Mouse (Mus musculus) layer of hippocampus, postnatal 36 days (tissue): ENCODE results near the gene Zfp687. TPM values are rescaled to one million over a fixed set of nuclear protein-coding genes. Genes with fewer than 3 reads are reported as not detected.

Experiments used
- DNase-seq, 2 experiments: peaks; one replicate each; pipeline ENCODE4 v3.0.0; 2022
- total RNA-seq, 2 experiments: library from RNA; stranded (reverse); gene quantifications; 2 replicates each; pipeline ENCODE4 v1.2.3; 2021

The Zfp687 gene
- total RNA-seq, 2 experiments from 2014 or later, result 20.3 to 22.4 TPM

DNA sequence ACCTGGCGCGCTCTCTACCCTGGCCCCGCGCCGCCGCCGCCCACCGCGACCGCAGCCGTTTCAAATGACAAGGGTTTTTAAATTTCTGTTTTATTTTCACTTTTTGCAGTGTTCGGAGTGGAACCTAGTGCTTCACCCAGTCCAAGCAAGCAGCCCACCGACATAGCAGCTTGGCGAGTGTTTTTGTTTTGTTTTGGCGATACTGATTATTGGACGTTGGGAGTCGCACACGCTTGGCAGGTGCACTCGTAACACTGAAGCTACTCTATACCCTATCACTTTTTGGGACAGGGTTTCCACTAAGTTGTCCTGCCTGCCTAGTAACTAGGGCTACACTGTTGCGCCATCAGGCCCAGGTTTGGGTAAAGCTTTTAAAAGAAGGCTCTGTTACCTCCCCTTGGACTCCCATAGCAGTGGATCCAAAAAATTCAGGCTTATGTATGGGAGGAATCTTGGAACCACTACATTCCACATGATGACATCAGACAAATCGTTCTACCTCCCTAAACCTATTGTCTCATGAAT is 1.3 kb upstream of the Zfp687 start:
- no peak for DNase-seq

DNA sequence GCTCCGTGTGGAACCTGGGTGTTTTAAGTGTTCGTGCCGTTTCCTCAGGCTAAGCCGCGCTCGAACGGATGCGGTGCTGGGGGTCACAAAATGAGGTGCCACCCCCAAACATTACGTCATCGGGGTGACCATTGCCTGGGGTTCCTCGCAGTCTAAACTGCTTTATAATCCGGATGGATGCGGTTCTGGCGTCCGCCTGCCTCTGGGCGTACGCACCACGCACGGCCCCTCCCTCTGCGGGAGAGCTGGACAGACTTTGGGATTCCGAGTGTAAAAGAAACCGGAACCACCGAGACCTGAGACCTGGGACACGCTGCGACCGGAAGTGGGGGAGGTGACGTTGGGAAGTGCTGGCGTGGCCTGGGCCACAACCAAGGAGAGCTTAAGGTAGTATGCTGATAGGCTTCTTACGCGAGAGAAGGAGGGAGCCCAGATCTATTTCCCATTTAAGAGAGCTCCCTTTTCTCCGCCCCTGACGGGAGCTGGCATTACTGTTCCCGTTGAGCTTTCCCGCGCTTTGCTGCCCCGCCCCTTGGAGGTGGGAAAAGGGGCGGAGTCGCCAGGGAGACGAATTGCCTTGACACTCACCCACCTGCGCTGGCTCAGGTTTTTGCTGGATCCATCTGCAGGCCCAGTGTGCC is 763 bp upstream of the Zfp687 start:
- DNase-seq, result peak; percentile 90 to 93

DNA sequence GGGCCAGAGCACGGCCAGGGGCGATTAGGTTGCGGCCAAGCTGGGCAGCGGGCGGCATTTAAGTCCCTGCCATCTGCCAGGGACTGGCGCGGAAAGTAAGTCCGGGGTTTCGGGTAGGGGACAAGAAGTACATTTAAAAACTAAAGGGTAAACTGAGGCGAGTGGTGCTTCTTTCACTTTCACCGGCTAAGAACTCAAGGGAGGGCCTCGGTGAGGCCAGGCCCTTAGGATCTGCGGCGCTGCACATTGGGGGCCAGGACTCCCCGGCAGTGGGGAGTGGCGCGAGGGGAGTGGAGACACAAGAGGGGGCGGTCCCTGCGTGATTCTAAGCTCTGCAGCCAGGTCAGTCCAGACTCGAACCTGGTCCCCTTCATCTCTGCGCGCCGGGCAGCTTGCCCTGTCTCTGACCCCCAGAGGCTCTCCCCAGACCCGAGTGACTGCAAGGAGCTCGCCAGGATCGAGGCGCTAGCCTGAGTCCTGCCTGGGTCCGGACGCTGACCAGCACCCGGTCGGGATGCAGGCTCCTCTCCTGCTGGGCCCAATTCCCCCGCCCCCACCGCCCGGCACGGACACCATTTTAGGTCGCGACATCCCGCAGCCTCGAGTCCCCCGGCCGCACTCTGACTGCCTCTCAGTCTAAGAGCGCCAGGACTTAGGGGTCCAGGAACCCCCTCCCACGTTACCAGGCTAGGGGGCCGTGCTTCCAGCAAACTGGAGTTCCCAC is 658 bp downstream of the Zfp687 start:
- DNase-seq, result peak in 1 of 2 experiments; percentile 40

DNA sequence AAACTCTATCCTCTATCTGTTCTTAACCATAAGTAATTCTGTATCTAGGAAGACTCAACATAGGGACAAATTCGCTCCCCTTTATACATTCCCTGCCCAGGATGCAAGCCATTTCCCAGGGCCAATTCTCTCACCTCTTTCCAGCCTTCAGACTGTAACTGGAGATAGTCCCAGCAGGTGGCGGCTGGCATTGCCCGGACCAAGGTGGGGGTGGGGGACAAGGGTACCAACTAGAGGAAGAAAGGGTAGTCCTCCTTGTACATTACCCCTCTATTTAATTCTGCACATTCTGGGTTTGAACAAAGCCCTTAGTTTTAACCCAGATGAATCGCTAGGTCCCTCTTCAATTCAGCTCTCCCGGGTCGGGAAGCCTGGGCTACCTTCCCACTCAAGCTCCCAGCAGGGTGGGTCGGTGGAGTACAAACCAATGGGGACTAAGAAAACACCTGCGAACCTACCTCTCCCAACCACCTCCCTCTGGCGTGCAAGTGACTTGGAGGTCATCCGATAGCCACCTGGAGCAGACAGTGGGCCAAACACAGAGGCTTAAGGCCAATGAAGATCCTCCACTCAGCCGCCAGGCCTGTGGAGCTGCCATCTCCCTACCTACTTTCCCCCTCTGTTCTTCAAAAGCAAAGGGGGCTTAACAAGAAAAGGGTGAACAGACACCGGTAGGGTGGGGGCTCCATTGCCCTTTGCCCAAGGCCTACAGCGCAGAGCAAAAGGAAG is 1.4 kb downstream of the Zfp687 start:
- no peak for DNase-seq

DNA sequence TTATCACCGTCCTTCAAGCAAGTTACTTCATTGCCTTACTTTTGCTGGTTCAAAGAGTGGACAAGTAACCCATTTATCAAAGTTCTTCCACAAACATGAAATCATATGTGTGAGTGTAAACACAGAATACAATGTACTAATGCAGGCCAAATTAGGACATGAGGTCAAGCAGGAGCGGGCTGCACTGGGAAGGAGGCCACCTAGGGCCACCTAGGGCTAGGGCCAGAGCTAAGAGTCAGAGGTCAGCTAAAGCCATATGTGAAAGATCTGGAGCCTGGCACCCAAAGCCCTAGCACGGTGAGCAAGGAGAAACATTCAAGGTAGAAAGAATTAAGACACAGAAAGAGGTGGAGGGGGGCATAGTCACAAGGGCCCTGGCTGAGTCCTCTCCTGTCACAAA is 2.3 kb downstream of the Zfp687 start:
- no peak for DNase-seq

DNA sequence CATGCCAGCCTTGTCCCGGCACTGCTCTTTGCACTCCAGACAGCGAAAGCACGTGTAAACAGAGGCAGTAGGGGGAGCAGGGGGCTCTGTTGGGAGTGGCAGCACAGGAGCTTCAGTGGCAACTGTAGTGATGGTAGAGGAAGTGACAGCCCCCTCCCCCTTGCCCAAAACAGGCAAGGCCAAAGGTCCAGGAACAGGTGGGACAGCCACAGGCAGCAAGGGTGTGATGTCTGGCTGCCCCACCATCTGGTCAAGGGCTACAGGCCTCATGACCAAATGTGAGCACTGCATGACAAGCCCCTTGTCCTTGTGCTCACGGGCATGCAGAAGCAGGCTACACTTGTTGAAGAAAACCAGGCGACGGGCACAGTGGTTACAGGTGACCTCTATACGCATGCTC is 4.9 kb downstream of the Zfp687 start:
- no peak for DNase-seq

DNA sequence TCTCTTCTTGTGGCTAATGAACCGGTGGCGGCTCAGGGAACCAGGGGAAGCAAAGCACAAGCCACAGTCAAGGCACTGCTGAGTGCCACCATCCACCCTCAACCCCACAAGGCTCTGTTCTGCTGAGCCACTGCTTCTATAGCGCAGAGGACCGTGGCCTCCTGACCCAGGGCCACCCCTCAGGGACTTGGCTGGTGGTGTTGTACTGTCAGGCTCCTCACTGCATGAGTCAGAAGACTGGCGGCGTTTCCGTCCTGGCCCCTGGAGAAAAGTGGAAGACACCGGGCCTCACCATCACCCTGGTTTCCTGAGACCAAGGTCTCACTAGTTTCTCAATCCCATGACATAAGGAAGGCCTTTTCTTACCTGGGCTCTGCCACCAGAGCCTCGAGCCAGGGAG is 7.5 kb downstream of the Zfp687 start:
- DNase-seq, result no peak

DNA sequence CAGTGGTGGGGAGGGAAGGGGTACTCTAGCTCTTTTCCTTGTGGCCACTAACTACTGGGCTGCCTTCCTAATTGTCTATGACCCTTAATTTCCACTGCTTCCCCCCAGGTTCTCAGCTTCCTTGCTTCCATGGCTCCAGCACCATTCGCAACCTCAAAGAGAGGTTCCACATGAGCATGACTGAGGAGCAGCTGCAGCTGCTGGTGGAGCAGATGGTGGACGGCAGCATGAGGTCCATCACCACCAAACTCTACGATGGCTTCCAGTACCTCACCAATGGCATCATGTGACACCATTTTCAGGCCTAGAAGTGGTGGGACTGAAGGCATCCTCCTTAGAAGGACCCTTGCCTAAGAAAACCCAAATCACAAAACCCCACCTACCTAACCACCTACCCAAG is 9.6 kb downstream of the Zfp687 start:
- DNase-seq, result no peak

DNA sequence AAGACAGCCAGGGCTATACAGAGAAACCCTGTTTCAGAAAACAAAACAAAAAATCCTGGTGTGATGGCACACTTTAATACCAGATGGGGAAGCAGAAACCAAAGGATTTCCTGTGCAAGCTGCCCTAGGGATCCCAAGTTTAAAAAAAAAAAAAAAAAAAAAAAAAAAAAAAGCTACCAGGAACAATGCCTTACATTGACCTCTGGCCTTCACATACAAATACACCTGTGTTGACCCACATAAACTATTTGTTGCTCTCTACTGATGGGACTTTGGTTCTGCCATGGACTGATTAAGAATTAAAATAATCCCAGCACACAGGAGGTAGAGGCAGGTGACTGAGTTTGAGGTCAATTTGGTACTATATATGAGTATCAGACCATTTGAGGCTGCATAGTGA is 12.0 kb downstream of the Zfp687 start:
- DNase-seq, result no peak

DNA sequence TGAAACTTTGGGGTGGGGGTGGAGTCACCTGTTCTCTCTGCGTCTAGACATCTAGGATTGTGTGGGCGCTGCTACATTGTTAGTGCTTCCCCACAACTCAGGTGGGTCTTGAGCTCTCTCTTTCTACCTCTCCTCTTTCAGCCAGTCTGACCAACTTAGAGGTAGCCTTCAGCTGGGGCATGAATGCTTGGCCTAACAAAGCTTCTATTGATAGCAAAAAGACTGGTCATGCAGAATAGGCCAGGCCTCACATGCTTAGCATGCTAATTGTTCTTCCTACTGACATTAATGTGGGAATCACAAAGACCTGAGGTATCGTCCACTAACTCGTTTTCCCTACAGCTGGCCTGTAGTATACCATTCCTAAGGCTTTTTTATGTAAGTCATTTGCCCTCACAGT is 12.7 kb downstream of the Zfp687 start:
- no peak for DNase-seq

DNA sequence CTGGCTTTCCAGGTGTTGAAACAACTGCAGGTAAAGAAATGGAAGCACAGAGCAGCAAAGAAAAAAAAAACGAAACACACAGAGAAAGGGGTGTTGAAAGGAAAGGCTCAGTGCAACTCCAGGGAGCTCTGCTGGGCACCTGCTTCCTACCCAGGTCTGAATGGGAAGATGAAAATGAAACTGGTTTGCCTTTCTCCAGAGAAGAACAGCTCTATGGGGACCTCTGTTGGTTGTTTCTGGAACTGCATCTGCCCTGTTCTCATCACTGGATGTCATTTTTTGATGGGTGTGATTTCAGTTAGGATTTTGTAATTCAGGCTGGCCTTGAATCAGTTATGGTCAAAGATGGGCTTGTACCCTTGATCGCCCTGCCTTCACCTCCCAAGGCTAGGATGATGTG is 18.3 kb downstream of the Zfp687 start:
- peak; percentile 62 to 80 for DNase-seq

DNA sequence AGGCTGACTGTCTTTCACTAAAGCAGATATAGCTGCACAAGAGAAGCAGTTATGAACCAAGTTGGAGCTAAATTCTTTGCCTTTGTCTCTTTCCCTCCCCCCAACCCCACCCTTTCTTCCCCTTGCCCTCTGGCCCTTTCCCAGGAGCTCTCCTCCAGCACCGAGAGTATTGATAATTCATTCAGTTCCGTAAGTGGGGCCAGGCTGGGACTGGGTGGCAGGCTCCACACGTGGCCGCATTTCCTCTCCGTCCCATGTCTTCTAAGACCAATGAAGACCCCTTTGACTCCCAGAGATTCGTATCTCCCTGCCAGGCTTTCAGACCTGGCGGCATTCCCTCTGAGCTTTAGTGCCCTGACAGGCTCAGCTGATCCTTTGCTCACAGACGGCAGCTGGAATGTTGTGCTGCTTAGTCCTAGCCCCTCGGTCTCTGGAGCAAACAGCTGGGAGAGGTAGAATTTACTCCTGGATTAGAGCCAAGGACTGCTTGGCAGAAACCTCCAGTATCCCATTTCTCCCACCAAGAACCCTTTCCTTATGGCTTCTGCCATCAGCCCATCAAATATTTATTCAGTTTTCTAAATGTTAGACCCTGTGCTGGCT is 26.0 kb downstream of the Zfp687 start:
- DNase-seq, result no peak

DNA sequence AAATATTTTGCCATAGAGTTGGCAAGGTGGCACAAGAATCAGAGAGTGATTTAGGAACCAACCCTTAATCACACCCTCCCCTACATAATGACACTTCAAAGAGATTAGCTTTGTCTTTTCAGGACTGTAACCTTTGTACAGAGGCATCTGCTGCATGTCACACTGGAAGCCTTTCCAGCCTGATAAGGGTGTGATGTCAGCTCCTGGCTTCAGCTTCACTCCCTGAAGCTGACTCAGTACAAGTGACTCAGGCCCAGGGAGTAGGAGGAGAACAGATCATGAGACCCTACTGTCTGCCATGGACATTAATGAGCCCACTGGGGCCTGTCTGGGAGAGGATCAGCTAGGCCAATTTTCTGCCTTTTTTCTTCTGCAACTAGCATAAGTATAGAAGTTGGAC is 27.7 kb downstream of the Zfp687 start:
- DNase-seq, result no peak

DNA sequence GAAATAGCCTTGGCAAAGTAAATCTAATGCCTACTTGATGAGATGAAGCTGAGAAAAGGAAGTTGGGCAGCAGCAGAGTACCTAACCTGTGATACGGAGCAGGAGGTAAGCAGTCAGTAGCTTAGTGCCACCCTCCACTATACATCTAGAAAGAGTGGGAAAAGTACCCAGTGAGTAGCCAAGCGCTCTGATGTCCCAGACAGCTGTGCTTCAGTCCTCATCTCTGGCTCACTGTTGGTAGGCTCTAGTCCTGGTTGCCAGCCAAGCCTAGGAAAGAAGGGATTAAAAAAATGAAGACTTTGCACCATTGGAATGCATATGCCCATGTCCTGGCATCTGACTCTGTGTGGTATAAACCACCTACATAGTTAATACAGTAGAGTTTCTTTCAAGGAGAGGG is 29.7 kb downstream of the Zfp687 start:
- DNase-seq, result no peak

DNA sequence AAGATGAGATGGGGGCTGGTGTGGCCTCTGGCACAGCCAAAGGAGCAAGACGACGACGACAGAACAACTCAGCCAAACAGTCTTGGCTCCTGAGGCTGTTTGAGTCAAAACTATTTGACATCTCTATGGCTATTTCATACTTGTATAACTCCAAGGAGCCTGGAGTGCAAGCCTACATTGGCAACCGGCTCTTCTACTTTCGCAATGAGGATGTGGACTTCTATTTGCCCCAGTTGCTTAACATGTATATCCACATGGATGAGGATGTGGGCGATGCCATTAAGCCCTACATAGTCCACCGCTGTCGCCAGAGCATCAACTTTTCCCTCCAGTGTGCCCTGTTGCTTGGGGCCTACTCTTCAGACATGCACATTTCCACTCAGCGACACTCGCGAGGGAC is 30.9 kb downstream of the Zfp687 start:
- DNase-seq, result no peak

DNA sequence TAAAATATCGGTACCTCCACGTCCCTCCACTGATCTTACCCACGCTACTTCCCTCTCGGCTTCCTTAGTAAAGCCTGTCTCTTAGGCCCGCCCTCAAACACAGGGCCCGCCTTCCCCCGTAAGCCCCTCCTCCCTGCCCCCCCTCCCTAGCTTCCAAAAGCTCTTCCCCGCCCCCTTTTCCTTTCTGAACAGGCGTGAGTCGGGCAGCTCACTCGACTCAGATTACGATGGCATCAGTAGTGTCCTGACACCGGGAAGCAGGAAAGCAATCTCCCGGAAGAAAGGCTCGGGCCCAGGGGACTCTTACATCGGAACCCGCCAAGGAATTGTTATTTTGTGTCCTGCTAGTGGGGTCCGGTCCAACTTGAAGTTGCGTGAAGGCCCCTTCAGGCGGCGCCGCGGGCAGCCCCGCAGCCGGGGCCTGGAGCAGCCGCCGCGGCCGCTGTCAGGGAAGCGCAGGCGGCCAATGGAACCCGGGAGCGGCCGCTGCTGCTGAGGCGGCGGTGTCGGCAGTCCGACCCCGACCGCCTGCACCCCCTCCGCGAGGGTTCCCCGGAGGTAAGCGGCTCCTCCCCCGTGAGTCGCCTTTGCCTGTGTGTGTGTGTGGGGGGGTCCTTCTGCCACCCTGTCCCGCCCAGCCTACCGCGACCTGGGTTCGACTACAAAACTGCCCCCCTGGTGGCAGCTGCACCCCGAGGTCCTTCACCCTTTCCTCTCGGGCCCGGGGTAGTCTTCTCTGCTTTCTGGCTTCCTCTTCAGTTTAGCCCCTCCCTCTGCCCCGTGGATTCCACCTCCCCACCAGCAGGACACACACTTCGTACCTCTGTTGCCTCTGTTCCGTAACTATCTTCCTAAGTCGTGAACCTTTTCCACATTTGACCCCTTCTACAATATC is 40.5 kb downstream of the Zfp687 start, which contains the start of gene Pi4kb:
Gene Pi4kb, plus strand, starts transcription at position 204 of the 895 bp plus-strand sequence.
- DNase-seq, result peak; percentile 81 to 83

DNA sequence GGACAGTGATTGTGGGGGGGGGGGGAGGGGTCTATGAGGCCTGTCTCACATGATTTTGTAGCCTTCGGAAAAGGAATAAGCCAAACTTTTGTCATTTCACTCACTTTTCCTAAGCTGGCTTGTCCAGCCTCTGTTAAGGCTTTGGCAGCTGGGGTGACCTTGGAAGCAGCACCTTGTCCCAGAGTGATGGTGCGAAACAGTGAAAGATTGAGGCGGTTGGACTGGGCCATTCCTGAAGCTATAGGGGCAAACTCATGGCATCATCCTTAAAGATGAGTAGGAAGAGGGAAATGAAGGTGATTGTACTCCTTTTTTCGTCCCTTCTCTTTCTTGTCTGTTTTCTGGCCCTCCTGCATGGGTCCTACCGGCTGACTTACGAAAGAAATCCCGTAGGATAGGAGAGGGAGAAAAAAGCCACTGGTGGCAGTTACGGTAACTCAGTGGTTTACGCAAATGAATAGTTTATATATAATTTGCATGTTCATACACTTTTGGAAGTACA is 41.2 kb downstream of the Zfp687 start:
- no peak for DNase-seq

DNA sequence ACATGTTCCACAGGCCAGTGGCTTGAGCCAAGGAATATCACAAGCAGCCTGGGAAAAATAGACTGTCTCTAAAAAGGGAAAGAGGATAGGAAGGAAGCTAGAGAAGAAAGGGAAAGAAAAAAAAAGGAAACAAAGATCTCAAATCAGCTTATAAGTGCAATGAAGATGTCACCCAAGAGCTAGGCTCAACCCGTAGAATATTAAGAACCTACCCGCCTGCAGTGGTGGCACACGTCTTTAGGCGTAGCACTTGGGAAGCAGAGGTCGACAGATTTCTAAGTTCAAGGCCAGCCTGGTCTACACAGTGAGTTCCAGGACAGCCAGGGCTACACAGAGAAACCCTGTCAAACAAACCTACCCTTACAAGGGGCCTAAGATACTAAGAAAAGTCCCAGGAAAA is 41.6 kb downstream of the Zfp687 start:
- no peak for DNase-seq

DNA sequence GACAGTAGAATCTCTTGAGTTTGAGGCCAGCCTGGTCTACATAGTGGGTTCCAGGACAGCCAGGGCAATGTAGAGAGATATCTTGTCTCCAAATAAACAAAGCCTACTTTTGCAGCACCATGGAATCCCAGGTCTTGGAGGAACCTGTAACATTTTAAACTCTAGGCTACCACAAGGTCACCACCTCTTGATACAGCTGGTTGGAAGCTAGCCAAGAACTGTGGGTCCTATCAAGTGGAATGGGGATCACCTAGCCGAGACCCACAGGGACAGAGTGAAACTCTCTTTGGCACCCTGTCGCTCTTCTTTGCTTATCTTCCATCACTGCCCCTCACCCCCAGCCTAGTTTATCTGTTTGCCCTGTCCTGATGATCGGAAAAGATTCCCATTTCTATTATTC is 42.7 kb downstream of the Zfp687 start:
- DNase-seq, result no peak

DNA sequence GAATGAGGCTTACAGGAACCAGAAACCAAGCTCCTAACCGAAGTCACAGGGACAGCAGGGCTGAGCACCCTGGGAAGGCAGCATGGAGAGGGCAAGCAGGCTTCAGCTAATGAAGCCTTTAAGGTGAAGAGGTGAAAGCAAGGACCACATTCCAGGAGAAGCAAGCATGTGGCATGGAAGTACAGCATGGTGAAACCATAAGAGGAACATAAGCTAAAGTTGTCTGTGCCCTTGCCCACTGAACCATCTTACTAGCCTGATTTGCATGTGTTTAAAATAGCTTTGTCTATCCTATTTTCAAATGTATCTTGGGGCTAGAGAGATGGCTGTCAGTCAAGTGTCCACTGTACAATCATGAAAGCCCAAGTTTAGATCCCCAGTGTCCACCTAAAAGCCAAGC is 49.4 kb downstream of the Zfp687 start:
- DNase-seq, result no peak

DNA sequence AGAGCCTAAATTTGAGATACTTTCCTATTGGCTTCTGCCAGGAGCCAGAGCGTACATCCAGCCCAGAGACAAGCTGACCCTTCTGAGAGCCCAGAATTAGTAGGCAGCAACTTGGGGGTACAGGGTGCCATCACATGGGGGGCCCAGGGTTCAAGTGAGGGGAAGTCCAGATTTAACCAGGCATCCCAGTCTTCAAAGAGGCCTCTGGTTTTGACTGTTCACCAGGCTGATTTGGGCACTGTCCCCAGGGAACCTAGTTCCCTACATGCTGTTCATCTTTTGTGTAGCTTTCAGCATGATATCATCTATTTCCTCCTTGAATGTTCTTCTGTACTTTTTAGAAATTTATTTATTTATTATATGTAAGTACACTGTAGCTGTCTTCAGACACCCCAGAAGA is 50.3 kb downstream of the Zfp687 start:
- DNase-seq, result no peak

DNA sequence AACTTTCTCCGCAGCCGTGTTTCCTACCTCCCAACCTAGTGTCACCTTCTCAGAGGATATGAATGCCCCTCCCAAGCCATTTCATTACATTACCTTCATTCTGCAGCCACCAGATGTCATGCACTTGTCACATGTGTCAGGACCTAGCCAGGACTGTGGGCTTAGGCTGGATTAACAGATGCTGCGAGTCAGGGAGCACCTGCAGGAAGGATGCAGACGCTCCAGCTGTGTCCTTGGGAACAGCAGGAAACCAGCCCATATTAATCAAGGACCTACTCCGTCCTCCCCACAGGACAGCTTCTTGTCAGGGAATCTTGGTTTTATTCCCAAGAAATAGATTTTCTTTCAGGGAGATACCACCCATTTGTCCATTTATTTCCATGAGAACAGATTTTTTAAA is 54.9 kb downstream of the Zfp687 start:
- DNase-seq, result no peak
